Mouse (Mus musculus): ENCODE results near the gene Rel. TPM values are rescaled to one million over a fixed set of nuclear protein-coding genes. Genes with fewer than 3 reads are reported as not detected.
"Not testable (repeated sequence)": the region's sequence is repeated elsewhere in the genome, so short reads cannot be mapped to it uniquely, and the experiment has no call there.

The Rel gene
- total RNA-seq (2021): 1 to 10 TPM; 5.7 to 7.7 TPM
- long read RNA-seq, experiment 1, full-length matches to known transcripts: 1 of 2 reads
- long read RNA-seq, experiment 1, partial matches to known transcripts: 0 of 2 reads
- long read RNA-seq, experiment 1, other reads (novel, unspliced or antisense): 1 of 2 reads
- long read RNA-seq, experiment 2, partial matches to known transcripts: 0 of 1 reads
- long read RNA-seq, experiment 2, other reads (novel, unspliced or antisense): 1 of 1 reads

DNA sequence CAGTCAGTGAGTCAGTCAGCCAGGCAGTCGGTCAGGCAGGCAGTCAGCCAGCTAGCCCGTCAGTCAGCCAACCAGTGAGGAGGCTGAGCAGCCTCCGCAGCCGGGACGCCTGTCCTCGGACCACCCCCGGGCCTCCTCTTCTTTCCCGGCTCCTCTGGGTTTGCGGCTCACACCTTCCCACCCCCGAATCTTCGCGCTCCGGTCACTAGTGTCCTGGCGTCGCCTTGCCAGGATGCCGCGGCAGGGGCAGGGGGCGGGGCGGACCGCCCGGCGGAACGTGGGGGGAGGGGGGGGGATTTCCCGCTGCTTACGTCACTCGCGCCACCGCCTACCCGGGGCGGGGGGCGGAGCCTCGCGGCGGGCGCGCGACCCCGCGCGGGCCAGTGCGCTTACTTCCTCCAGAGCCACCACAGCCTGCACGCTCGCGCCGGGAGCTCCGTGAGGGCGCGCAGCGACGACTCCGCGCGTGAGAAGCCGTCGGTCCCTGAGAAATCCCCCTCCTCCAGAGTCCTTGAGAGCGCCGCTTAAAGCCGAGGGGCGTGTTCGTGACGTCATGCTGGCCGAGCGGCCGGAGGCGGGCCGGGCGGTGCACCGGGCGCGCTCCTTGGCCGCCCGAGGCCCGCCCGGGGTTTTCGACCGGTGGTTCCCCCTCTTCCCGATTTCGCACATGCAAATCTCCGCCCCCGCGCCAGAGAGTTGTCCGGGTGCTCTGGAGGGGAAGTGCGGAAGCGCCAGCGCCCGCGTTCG lies at the start of gene Rel:
TSS of gene Rel (minus strand) at position 211 of the 747 bp plus-strand sequence.
- peak; percentile 96 for DNase-seq

DNA sequence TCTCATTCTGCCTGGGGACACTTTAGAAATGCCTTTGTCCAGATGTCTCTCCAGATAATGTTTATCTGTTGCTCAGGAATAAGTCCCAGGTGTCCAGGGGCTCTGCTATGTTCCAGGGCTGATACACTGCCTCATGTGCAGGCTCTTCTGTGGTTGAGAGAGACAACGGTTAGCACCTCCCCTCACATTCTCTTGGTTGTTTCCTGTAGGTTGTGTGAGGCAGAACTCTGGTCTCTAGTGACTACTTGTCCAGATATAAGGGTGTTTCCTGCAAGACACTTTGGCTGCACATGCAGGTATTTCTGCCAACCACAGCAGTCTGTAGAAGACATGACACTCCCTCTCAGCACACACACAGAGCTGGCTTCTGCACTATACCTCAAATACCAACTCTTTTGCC lies 48.0 kb upstream of the Rel start:
- no peak for DNase-seq

DNA sequence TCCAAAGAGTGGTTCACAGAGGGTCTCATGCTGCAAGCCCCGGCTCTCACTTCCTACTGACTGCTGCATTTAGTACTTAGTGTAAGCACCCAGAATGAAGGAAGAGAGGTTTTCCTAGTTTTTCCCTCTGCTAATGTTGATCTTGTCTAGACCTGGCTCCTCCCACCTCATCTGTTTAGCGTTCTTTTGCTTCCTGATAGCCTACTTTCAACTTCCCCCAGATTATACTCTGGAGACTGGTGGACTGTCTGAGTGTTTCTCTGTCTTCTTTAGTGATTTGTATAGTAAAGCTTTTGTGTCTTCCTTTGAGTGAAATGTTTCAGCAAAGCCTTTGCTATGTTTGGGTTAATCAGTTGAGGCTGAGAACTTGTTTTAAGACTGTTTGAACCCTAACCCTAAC lies 40.0 kb upstream of the Rel start:
- no peak for DNase-seq

DNA sequence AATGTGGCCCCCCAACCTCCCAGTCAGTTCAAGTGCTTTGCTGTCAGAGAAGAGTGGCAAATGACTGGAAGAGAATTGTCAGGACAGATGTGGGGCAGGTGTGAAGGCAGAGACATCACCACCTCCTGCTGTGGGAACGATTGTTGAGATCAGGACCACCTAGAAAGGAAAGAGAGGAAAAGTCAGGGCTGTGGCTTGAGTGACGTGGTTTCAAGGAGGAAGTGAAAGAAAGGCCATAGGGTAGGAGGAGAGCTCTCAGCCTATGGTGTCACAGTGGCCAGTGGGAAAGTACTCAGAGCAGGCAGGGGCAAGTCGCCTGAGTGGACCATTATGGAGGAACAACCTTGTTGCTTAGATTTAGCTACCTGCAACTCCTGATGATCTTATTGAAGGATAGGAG lies 34.9 kb upstream of the Rel start:
- DNase-seq: peak in 1 of 2 experiments; percentile 16

DNA sequence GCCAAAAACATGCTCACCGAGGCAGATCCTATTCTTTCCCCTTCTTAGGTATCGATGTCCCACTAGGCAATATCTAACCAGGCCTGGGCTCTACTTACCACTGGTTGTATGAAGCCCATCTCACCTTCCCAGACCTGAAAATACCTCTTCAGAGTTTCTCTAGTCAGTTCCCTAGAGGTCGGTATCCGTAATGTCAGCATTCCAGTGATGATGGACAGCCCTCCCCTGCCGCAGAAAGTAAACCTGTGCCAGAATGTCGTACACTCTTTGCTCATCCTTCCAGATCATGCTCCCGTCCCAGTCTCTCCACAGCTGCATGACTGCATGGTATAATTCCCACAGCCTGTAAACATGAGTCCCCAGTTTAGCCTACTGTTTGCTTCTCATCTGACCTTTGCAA lies 32.4 kb upstream of the Rel start:
- no peak for DNase-seq

DNA sequence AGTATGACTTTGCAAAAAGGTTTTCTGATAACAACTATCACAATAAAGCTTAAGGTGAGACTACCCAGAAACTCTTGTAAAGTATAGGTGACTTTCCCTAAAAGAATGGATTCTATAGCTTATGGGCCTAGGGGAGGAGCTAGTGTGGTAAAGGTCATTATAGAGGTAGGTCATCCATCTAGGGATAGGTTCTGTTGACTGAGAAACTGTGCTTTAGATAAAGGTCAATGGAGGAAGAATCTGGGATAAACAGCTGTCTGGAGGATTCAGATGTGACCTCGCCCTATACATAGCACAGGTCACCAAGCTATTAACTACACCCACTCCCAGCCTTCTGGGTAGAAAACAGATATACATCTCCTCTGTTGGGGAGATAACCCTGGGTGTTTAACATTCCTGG lies 31.5 kb upstream of the Rel start:
- no peak for DNase-seq

DNA sequence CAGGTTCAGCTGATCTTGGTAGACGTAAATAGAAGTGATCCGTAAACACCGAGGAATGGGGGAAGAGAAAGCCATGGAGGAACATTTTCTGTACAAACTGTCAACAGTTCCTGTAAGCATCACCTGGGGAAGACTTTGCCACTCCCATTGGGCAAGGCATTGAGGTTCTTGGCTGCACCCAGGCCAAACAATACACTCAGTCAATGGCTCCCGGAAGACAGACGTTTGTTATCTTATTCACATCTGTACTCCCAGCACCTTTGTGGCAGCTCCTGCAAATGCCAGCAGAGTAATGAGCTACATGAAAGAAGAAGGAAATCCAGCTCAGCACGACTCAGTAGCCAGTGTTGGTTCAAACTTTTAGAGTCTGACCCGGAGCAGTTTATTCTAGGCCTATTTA lies 31.1 kb upstream of the Rel start:
- no peak for DNase-seq

DNA sequence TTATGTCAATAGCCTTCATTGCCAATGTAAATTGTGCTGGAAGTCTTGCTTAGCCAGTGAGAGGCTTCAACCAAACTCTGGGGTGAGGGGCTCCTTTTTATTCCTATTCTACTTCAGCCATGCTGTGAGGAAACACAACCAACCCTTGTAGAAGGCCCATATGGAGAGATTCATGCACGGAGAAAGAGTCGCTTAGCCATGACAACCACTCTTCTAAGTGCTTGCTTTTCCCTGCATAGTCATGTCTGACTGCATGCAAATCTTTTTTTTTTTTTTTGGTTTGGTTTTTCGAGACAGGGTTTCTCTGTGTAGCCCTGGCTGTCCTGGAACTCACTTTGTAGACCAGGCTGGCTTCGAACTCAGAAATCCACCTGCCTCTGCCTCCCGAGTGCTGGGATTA lies 12.9 kb upstream of the Rel start:
- DNase-seq: not testable (repeated sequence)

DNA sequence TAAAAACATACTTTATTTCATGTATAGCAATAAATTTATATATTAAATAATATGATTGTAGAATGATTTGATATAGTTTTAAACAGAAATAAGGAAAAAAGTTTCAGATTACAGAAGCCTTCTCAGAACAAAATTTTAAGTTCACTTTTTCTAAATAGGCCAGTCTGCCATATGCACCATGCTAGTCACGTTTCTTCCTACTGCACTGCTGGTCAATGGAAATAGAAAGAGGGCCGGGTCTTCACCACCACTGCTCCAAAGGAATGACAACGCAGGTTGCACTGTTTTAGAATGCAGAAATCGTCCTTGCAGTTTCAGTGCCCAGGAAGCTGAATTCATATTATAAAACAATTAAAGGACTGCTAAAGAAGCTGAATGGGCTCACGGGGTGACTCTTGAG lies 12.3 kb upstream of the Rel start:
- DNase-seq: no peak

DNA sequence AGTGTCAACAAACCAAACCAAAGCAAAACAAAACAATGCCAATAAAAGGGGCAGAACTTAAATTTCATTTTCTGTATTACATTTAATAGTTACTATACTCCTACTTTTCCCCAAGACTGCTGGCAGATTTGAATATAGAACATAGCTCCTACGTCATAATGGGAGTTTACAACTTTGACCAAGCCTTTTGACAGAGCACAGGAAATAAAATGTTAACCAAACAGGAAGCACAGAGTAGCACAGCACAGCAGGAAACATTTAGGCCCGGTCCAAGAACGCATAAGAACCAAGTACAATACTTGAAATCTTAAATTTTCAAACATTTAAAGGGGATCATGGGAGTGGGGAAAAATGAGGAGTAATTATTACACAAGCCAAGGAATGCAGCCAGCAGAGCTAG lies 11.3 kb upstream of the Rel start:
- no peak for DNase-seq

DNA sequence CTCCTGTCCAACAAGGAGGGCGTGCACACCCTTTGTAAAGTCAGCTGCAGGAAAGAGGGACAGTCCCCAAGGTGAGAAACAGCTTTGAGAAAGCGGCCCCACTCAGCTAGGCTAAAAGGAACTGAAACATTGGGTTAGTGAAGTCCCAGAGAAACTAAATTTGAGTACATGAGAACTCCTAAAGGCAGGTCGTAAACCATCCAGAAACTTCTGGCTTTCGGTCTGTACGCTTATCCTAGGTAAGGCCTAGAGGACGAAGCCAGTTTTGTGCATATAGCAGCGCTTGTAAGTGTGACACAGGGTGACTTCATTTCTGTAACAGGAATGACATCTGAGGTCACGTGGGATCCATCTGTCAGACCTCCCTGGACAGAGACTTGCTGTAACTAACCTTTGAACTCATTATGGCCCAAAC lies 8.0 kb upstream of the Rel start:
- DNase-seq: no peak

DNA sequence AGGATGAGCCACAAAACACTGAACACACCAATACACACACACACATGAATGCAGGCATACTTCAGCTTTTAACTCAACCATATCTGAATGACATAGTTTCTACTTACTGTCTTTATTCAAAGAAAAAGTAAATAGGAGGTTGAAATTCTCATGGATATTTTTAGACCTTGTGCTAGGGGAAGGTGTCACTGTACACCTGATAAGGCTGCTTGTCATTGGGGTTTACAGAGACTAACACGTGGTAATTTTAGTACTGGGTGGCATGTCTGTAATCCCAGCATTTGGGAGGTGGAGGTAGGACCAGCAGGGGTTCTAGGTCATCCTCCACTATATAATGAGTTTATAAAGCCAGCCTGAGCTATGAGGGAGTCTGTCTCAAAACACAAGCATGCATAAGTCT lies 1.7 kb upstream of the Rel start:
- peak; percentile 26 to 32 for DNase-seq

DNA sequence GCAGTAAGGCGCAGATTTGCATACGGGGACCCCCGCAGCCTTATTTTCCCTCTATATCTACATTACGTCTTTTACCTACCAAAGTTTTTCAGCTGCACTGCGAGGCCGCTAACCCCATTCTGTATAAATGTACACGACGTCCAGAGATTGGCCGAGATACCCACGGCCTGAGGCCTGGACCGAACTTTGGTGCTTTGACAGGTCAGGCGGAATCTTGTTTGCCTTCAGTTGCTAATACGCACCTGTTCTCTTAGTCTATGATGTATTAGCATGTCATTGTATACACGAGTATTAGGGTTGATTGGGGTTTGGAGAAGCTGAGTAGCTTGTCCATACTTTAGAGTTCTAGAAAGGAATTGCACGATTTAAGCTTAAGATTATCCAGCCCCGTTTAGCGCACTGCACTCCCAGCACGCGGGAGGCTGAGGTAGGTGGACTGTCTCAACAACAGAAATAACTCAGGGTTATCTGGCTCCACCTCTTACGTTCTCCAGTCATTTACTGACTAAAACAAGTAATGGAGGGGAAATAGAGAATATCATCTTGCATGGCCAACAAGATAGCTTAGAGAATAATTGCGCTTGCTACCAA lies 832 bp upstream of the Rel start:
- peak in 1 of 2 experiments; percentile 7 for DNase-seq

DNA sequence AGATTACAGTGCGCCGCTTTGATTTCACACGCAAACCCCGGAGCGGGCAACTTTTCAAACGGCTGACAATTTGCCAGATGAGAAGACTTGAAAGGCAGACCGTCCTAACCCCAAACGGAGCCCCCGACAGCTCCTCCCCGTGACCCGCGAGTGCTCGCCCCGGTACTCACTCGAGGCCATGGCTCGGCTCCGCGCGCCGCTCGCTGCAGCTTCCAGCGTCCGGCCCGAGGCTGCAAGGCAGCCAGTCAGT lies 335 bp downstream of the Rel start:
- no peak for DNase-seq

DNA sequence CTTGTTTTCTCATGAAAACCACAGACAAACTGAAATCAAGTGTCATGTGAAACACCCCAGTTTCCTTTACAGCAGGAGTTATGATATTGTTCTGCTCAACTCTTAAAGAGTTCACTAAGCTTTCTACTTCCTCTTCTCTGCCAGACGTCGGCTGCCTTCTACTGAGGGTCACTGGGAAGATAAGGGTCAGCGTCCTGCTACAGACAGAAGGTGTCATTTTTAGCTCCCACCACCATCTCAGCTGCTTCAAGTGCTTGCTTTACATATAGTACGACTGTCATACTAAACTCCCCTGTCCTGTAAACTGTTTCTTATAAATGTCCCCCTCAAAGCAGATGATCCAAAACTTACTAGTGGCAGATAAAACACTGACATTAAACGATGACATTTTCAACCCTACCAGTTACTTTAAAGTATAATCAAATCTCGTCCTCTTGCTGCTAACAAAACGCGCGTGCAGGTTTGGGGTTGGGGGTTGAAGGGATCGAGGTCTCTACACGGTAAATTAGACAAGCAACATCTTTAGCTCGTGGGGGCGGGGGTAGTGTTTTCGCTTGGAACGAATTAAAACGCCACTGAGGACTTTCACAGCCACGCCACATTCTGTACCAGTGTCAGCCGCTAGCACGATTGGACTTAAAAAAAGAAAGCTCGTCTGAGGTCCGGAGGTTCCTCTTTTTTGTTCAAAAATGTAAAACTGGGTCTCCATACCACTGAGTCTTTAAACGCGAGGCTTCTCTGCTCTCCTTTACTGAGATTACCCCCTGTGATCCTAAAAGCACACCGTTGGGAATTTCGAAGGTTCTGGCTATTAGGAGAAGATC lies 872 bp downstream of the Rel start:
- DNase-seq: peak; percentile 46 to 60

DNA sequence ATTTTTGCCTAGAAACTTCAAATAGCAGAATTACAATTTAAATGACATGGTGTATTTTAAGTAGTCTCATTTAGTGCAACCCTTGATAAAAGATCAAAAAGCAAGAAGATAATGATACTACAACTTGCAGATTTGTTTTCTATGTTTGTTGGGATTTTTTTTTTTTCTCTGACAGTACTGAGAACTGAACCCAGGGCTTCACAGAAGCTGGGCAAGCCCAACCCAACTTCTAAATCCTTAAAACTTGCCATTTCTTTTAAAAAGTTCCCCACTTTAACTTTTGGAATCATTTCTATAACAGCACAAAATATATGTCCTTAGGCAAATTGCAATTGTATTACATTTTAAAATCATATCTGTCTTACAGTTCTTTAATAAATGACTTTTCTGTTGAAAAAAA lies 1.7 kb downstream of the Rel start:
- no peak for DNase-seq

DNA sequence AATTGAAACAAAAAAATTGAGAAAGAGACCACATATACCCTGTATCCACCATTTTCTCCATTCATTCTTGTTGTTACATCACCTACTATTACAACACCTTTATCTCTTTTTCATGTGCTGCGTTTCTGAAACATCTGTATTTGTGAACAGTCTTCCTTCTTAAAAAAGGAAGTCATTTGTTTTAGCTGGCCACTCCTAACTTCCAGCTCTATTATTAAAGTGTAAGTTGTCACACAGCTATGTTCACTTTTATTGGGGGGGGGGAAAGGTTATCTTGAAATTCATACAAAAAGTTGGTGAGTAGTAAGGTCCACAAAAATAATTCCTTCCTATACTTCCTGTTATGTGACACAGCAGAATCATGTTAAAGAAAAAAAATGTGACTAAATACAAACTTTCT lies 2.8 kb downstream of the Rel start:
- DNase-seq: no peak

DNA sequence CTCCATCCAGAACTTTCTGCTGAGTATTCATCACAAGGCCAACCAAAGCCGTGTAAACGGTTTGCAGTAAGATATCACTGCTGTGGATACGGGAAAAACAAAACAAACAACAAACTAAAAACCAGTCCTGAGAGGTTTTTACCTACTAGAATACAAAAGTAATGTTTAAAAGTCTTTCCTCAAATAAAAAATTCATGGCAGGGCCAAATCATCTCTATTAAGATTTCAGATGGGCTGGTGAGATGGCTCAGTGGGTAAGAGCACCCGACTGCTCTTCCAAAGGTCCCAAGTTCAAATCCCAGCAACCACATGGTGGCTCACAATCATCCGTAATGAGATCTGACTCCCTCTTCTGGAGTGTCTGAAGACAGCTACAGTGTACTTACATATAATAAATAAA lies 3.4 kb downstream of the Rel start:
- DNase-seq: not testable (repeated sequence)

DNA sequence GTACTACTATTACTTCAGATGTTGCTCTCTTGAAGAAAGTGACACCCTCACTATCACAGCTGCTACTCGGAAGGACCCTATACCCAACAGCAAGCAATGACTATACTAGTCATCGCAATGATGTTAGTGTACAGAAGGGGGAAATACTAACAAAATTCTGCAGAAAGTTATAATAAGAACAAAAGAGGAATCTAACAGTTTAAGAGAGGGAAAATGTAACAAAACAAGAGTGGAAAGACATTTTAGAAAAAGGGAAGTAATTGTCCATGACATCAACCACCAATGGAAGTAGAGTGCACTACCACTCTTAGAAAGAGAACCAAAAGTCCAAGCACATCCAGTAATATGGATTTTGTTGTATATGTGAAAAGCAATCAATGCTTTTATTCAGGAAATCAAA lies 8.1 kb downstream of the Rel start:
- no peak for DNase-seq

DNA sequence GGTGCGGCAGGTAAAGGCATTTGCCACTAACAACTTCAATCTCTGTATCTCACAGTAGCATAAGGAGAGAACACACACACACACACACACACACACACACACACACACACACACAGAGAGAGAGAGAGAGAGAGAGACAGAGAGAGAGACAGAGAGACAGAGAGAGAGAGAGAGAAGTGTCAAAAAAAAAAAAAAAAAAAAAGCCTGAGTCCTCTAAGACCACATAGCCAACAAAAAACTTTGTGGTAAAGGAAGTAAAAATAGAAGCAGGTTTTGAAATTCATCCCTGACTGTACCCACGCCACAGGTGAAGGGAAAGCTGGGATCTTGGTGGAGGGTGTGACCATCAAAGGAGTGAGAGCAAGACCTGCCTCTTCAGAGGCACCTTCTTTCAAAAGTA lies 12.6 kb downstream of the Rel start:
- DNase-seq: no peak

DNA sequence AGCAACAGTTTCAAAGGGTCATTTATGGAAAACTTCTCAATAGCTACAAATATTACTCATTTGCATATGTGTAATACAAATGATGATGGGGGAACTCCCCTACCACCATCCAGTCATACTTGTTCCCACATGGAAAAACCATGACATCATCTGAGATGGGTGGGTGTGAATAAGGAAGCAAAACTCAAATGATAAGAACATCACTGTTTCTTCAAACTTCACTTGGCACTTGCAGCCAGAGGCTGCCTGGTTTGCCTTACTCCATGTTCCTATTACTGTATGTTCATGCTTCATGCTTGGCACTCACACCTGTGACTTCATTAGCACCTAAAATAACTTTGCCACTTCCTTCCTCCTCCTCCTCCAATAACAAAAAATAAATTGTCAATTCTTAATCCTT lies 16.4 kb downstream of the Rel start:
- DNase-seq: no peak

DNA sequence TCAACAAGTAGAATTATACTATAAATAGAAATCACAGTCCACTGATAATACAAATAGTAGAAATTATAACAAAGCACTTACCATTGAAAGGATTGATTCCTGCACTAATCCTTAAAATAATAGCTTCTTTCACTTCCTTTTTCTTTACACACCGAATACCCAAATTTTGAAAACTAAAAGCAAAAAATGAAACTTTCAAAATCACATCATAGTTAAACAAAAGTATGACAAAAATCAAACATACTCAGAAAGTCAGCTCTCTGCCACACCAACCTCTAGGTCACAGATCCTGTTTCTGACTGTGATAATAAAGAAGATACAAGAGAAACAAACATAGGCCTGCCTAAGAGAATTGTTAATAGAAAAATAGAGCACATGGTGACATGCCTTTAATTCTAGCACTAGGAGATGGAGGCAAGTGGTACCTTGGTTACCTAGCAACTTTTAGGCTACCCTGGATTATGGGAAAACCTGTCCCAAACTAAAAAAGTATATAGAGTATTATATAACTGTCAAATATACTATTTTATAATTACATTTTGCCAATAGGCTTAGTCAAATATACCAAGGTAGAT lies 17.5 kb downstream of the Rel start:
- DNase-seq: no peak

DNA sequence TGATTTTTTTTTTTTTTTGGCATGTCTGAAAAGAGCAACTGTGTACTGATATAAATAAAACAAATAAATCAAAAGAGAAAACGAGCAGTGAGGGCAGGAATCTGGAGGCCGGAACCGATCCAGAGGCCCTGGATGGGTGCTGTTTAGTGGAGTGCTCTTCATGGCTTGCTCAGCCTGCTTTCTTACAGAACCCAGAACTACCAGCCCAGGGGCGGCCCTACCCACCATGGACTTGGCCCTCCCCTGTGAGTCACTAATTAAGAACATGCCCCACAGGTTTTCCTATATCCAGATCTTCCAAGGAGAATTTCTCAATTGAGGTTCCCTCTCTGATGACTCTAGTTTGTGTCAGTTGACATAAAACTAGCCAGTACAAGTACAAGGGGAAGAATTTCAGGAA lies 24.7 kb downstream of the Rel start:
- no peak for DNase-seq

Data from heart, adult 18-20 months (tissue).